Mouse (Mus musculus) stomach, postnatal 0 days (tissue): ENCODE measurements around the gene Hps6. TPM values are rescaled to one million over a fixed set of nuclear protein-coding genes. Genes with fewer than 3 reads are reported as not detected.

Experiments used
- ATAC-seq: fragments of 200-750 bp; cut with Nextera tagmentation; 2 replicates; pipeline ENCODE4 v1.8.0; 2017; ENCODE audit not compliant: low FRiP score, low TSS enrichment
- DNase-seq: peaks from one replicate; pipeline ENCODE4 v3.0.0-alpha.2; 2016; ENCODE audit warnings: low spot score
- H3K27ac ChIP-seq: fragments of 300-500 bp; sonication (generic); replicated peaks from 2 replicates; pipeline ENCODE4 v1.5.1; 2014; ENCODE audit warnings: mild to moderate bottlenecking, control low read depth
- H3K27me3 ChIP-seq: fragments of 300-500 bp; sonication (generic); 2 replicates; pipeline ENCODE4 v1.6.1; 2014; ENCODE audit warnings: low read length; ENCODE audit not compliant: control insufficient read depth, insufficient read depth
- H3K36me3 ChIP-seq: fragments of 300-500 bp; sonication (generic); 2 replicates; pipeline ENCODE4 v1.6.1; 2014; ENCODE audit warnings: low read length, mixed read lengths; ENCODE audit not compliant: control insufficient read depth, insufficient read depth
- H3K4me1 ChIP-seq: fragments of 300-500 bp; sonication (generic); replicated peaks from 2 replicates; pipeline ENCODE4 v1.6.1; 2014; ENCODE audit warnings: antibody characterized with exemption; ENCODE audit not compliant: control insufficient read depth, insufficient read depth
- H3K4me2 ChIP-seq: fragments of 300-500 bp; sonication (generic); replicated peaks from 2 replicates; pipeline ENCODE4 v1.6.1; 2014; ENCODE audit warnings: low read depth, mild to moderate bottlenecking, control low read depth, moderate library complexity
- H3K4me3 ChIP-seq: fragments of 300-500 bp; sonication (generic); 2 replicates; pipeline ENCODE4 v1.5.1; 2014; ENCODE audit warnings: low read depth, low read length, control low read depth
- H3K9ac ChIP-seq: fragments of 300-500 bp; sonication (generic); 2 replicates; pipeline ENCODE4 v1.6.1; 2014; ENCODE audit warnings: mild to moderate bottlenecking, low read length, control low read depth, mixed read lengths
- H3K9me3 ChIP-seq: fragments of 300-500 bp; sonication (generic); 2 replicates; pipeline ENCODE4 v1.6.1; 2016; ENCODE audit warnings: low read length; ENCODE audit not compliant: control insufficient read depth
- CTCF ChIP-seq: IDR thresholded peaks from 2 replicates; pipeline ENCODE4 v1.5.1; 2016; ENCODE audit warnings: antibody characterized with exemption, low read depth, mild to moderate bottlenecking, moderate library complexity
- EP300 ChIP-seq: optimal IDR thresholded peaks from 2 replicates; pipeline ENCODE3; 2016; ENCODE audit warnings: antibody characterized with exemption
- WGBS: fragments of 180-500 bp; shearing (Covaris S2); extraction: QIAGEN DNeasy Blood & Tissue Kit; methylation state at CpG from one replicate; pipeline ENCODE4 v1.1.7; 2014; 5-methylcytosine and 5-hydroxymethylcytosine counted together
- polyA plus RNA-seq: library from polyadenylated mRNA; unstranded; fragments of >200 nt; fragmentation: Nextera tagmentation; extraction: Ambion mirVana; gene quantifications from 2 replicates; pipeline ENCODE4 v1.2.1, GENCODE M21; 2015

Gene Hps6
- polyA plus RNA-seq, 1 experiment from 2014 or later = 5.1 TPM

DNA sequence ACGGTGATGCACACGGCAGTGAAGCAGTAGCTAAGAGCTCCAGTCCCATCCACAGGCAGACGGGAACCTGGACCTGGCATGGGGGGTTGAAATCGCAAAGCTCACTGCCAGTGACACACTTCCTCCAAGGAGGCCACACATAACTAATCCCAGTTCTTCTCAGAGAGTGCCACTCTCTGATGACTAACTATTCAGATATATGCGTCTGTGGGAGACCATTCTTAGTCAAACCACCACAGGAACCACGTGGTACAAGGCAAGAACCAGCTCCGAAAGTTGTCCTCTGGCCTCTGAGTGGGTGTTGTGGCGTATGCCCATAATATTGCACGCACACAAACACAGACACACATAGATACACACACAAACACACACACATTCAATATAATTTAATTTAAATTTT lies 1.0 kb upstream of the Hps6 start:
- Histone ChIP-seq H3K36me3 (no peaks in the 10 kb centered on the region; the same call in 1 of the 2 replicates), H3K9ac (no peak overlapping the region), H3K9me3 (no peaks in the 10 kb centered on the region), H3K27me3 (no peaks in the 10 kb centered on the region), H3K4me1 (peaks cover 11% of the 10 kb centered on the region; the same call in 1 of the 2 replicates), H3K4me2 (no peak overlapping the region), H3K4me3 (no peak overlapping the region), H3K27ac (no peak overlapping the region)
- DNase-seq (no peak), ATAC-seq (no peak)
- TF ChIP-seq EP300 (no peak), CTCF (no peak)
- 75% methylated on average over 9 of the region's 9 CpGs for WGBS

- no peak for TF ChIP-seq CTCF
- no peak for TF ChIP-seq EP300
- no peaks in the 10 kb centered on the region for H3K9me3 ChIP-seq
- ATAC-seq (no peak), DNase-seq (no peak)
- H3K4me1 ChIP-seq = peaks cover 7% of the 10 kb centered on the region; the same call in 1 of the 2 replicates
- no peaks in the 10 kb centered on the region; the same call in 1 of the 2 replicates for H3K36me3 ChIP-seq
- no peak overlapping the region for H3K9ac ChIP-seq
- H3K4me3 ChIP-seq = no peak overlapping the region
- no peak overlapping the region for H3K27ac ChIP-seq
- no peaks in the 10 kb centered on the region for H3K27me3 ChIP-seq
- H3K4me2 ChIP-seq = peak overlapping the region; percentile 98
- 86% methylated on average over 17 of the region's 17 CpGs for WGBS
Measured at GRCm38 (mm10) chr19:46004814-46005466, 1.6 kb downstream of the Hps6 start.

DNA sequence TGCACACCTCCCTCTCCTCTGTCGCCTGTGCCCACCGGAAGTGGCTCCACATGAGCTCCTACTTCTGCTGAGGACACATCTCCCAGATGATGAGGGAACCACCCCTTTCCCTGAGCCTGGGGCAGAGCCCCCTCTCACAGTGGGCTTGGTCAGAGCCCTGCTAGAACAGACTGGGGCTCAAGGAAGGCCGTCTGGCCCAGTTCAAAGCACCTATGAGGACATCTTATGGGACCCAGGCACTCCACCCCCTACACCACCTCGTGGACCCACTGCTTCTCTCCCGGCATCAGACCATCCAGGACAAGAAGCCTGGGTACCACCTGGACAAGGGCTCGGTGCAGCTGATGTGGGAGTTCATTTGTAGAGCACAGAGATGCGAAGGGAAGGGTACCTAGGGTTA lies 2.4 kb downstream of the Hps6 start:
- Histone ChIP-seq H3K36me3 (no peaks in the 10 kb centered on the region; the same call in 1 of the 2 replicates), H3K9ac (no peak overlapping the region), H3K9me3 (no peaks in the 10 kb centered on the region), H3K4me2 (no peak overlapping the region), H3K4me3 (no peak overlapping the region), H3K27ac (no peak overlapping the region), H3K27me3 (no peaks in the 10 kb centered on the region), H3K4me1 (peaks cover 7% of the 10 kb centered on the region; the same call in 1 of the 2 replicates)
- TF ChIP-seq EP300 (no peak), CTCF (no peak)
- ATAC-seq = no peak
- no peak for DNase-seq
- WGBS = 87% methylated on average over 6 of the region's 7 CpGs

GRCm38 (mm10) chr19:46014572-46015178 lies 11.4 kb downstream of the Hps6 start:
- no peaks in the 10 kb centered on the region for H3K36me3 ChIP-seq
- no peaks in the 10 kb centered on the region for H3K9me3 ChIP-seq
- H3K4me1 ChIP-seq = no peaks in the 10 kb centered on the region
- H3K9ac ChIP-seq = no peak overlapping the region
- no peak overlapping the region for H3K4me3 ChIP-seq
- peak; percentile 92 for DNase-seq
- H3K4me2 ChIP-seq = no peak overlapping the region
- no peak overlapping the region for H3K27ac ChIP-seq
- WGBS = 33% methylated on average over 12 of the region's 12 CpGs
- TF ChIP-seq CTCF (peak; percentile 99), EP300 (no peak)
- no peaks in the 10 kb centered on the region for H3K27me3 ChIP-seq
- peak; percentile 94 for ATAC-seq

DNA sequence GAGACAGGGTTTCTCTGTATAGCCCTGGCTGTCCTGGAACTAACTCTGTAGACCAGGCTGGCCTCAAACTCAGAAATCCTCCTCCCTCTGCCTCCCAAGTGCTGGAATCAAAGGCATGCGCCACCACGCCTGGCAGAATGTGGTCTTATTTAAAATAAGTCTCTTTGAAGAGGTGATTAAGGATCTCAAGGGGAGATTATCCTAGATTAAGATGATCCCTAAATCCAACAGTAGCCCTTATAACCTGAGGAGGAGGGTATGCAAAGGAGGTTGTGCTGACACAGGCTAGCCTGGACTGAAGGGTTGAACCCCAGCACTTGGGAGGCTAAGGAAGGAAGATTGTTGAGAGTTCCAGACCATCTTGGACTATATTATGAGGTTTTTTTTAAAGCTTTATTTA lies 12.7 kb downstream of the Hps6 start:
- no peak overlapping the region for H3K27ac ChIP-seq
- H3K4me3 ChIP-seq = no peak overlapping the region
- no peak for ATAC-seq
- H3K9me3 ChIP-seq = no peaks in the 10 kb centered on the region
- H3K36me3 ChIP-seq = no peaks in the 10 kb centered on the region
- TF ChIP-seq EP300 = no peak
- TF ChIP-seq CTCF = no peak
- no peak overlapping the region for H3K9ac ChIP-seq
- DNase-seq = no peak
- no peaks in the 10 kb centered on the region for H3K4me1 ChIP-seq
- no peaks in the 10 kb centered on the region for H3K27me3 ChIP-seq
- no peak overlapping the region for H3K4me2 ChIP-seq
- WGBS = 73% methylated on average over 2 of the region's 2 CpGs

DNA sequence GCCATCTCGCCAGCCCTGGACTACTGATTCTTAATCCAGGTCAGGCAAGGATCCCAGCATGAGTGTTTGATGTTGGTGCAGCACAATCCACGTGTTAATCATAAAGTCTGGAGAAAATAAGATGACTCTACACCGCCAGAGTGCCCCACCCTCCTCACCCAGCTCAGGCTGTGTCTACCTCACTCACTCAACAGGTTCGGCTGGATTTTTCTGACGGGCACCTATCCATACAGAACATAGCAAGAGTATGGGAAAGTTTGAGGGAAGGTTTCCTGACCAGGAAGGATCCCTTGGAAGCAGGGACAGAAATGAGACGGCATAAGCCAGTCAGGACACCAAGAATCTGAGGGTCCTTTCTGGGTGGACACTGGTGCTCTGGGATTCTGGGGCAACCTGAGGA lies 21.7 kb downstream of the Hps6 start:
- Histone ChIP-seq H3K36me3 (no peaks in the 10 kb centered on the region), H3K9me3 (no peaks in the 10 kb centered on the region), H3K27ac (peak overlapping the region; percentile 65), H3K4me1 (no peaks in the 10 kb centered on the region), H3K4me3 (no peak overlapping the region), H3K9ac (no peak overlapping the region), H3K27me3 (no peaks in the 10 kb centered on the region), H3K4me2 (no peak overlapping the region)
- WGBS = 52% methylated on average over 6 of the region's 6 CpGs
- TF ChIP-seq CTCF (no peak), EP300 (peak; percentile 51)
- DNase-seq (peak; percentile 81), ATAC-seq (peak; percentile 90)
